Mouse (Mus musculus): ENCODE measurements around the gene Fam110a.

Fam110a gene

DNA sequence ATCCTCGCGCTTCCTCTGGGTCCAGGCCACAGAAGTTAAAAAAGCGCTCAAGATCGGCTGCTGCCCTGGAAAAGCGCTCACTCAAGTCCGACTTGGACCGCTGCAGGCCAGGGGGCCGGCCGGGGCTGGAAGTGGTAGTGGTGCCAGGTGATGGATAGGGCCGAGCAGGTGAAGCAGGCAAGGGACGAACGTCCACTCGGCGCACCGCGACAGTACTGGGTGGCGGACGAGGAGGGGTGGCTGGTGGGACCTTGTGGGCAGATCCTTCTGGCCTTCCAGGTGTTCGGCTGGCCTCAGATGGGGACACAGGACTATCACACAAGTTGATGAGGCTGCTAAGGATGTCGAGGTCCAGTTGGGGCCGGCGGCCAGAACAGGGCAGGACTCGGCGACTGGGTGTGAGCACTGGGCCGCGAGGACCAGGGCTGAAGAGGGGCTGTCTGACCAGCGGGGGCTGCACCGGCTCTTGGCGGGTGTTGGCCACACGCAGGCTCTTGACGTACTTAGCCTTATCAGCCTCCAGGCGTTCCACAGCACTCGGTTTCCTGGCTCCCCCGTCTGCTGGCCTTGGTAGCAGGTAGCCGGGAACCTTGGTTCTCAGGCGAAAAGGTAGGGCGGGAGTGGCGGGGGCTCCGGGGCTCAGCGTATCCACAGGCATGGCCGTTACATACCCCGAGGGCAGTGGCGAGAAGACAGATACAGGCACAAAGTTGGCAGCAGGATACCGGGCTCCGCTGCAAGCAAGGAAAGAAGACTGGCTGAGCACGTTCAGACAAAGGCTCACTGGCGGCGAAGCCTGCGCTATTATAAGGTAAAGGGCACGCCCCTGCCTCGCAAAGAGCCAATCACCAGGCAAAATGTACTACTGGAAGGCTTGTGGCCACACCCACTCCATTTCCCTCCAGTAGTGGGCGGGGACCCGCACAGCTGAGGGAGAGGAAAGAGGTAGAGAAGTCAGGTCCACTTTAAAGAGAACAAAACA lies 9.5 kb downstream of the Fam110a start:
- peak; percentile 55 for DNase-seq (ENCODE audit: low spot score)

DNA sequence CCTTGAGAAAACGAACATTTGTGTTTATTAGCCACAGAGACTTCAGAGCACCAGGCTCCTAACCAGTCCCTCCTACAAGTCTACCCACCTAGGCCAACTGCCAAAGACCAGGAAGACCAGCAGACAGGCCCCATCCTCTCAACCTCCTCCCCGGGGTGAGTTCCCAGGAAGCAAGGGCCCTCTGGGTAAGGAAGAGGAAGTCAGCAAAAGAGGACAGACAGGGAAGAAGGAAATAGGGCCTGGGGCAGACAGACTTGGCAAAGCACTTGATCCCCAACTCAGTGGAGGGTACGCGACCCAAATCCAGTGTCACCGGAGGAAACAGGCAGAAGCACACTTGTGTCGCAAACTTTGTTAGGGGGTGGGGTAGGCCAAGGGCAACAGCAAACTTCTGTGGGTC lies 10.6 kb downstream of the Fam110a start:
- no peak for DNase-seq (ENCODE audit: low spot score)

DNA sequence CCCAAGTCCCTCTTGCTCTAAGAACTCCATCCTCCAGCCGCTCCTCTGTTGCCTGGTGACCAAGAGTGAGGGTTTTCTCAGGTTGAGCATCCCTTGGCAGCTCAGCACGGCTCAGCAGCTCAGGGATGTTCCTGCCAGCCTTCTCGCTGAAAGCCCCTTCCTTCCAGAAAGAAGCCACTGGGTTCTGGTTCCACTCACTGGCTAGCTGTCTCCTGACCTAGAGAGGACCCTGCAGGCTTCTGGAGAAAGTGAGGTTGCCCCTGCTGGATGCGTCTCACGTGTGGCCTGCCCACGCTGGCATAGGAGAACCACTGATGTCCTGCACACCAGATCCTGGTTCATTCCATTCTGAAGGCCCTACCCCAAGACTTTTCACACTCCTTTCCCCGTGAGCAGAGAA lies 11.0 kb downstream of the Fam110a start:
- DNase-seq (ENCODE audit: low spot score): no peak

DNA sequence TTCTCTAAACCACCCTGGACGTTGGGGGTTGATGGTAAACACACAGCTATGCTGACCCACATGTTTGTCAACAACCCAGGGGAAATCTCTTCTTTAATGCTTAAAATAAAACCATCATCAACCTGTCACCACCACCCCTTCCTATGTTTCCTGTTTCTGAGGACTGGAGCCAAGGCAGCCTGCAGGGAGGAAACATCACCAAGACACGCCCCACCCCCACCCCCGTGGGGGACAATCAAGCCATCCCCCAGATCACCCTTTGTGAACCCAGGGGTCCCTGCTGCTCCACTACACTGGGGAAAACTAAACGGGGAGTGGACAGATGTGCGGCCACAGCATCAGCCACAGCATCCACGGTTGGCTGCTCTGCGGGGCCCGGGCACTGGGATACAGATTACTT lies 11.6 kb downstream of the Fam110a start:
- DNase-seq (ENCODE audit: low spot score): no peak

DNA sequence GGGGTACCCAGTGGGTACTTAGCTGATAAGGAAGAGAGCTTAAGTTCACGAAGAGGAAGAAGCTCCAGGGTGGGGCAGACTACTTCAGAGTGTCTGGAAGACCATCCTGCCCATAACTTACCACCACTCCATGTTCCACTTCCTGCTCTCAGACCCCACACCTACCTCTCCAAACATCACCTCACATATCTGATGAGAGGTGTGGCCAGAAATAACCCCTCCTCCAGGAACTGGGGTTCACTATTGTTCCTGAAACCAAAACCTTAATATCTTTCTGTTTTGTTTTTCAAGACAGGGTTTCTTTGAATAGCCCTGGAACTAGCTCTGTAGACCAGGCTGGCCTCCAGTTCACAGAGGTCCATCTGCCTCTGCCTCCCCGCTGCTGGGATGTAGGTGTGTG lies 12.2 kb downstream of the Fam110a start:
- DNase-seq (ENCODE audit: low spot score): no peak

DNA sequence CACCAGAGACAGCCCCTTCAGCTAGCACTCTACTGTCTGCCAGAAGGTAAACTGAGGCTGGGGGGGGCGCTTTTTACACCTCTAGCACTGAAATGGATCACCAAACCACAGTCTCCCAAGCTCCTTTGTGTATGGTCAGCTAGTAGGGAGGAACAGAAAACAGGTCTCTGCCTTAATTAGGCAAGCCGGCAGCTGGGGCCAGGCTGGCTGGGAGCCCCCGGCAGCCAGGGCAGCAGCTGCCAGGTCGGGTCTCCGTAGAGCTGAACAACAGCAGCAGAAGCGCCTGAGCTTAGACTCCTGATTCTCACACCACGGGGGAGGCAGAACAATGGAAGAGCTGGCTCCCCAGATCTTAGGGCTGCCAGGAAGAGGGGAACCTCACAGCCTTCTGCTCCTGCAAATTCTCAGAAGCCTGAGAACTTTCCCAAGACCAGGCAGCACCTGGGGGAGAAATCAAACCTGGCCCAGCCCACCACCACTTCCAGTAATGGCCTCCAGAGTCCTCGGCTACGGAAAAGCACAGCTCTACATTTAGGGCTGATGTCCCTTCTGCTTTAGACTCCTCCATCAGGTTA lies 12.8 kb downstream of the Fam110a start:
- DNase-seq (ENCODE audit: low spot score): no peak

DNA sequence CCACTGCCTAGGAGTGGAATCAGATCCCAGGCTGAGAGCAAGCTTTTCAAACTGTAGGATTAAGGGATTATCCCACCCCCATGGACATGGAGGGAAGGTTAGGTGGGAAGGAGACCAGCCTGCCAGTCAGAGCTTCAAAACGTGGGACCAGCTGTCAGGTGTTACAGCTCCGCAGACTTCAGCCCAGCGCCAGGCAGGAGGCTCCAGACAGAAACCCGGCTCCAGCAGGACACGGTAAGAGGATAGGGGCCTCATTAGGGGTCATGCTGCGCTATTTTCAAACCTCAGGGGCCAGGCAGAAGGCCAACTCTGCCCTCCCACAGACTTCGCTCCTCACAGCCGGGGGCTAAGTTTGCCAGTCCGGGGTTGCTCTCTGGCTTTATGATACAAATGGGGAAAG lies 16.0 kb downstream of the Fam110a start:
- DNase-seq (ENCODE audit: low spot score): no peak

DNA sequence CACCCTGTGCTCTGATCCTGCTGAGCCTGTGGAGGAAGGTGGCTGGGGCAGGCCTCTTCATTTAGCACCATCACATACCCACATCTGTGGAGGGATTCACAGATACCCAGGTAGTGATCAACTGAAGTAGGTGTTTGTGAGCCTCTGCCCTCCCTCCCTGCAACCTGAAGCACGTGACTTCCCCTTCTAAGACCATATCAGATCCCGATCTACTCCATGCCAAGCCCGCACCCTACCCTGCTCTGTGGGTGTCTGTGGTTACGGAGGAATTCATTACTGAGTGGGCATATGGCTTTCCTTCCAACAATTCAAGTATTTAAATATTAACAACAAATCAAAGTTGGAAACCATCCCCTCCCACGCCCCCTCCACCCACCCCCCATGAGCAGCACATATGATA lies 16.7 kb downstream of the Fam110a start:
- no peak for DNase-seq (ENCODE audit: low spot score)

DNA sequence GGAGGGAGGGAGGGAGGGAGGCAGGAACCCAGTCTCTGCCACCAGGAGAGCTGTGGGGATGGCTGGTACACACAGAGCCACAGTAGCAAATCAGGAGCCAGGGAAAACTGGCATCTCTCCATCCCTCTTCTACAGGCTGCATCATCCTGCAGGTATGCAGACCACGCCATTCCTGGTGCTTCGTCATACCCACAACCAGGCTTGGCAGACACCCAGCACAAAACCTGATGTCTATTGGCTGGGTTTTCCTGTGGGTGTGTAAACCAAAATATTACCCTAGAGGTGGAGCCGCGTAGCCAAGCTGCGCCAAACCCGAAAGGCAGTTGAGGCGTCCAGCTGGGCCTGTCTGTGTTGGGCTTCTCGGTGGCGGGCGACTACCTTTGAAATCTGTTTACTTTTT lies 17.5 kb downstream of the Fam110a start:
- DNase-seq (ENCODE audit: low spot score): peak; percentile 59

DNA sequence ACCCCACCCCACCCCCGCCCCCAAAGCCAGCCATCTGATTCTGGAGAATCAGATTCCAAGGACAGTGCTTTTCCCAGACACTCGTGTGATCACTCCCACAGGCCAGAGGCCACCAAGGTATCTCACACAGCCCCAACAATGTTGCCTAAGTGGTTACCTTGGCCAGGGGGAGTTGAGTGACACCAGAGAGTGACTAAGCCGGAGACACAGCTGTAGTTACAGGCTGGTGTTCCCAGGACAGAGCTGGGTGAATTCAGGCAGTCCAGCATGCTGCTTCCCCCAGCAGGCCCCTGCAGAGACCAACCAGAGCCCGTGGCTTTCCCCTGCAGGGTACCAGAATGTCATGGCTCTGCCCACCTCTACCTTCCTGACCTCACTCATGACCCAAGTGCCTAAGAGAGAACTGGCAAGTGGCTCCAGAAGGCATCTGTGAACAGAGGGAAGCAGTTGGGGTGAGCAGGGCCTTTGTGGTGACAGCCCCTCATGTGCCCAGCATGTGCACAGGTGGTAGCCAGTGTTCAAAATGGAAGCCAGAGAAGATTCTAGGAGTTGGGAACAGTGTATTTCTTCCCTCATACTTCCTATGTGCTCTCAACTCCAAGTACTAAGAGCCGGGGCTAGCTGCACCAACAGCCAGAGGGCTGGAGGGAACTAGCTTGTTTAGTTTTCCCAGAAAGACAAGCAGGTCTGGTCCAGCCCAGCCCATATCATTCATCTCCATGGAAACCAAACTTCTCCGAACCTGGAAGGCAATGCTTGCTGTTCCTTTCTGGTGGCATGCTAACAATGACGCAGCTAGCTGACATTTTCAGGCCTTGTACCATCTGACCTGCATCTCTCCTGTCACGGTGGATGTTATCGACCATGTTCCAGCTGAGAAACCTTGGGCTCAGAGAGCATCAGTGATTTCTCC lies 18.5 kb downstream of the Fam110a start:
- DNase-seq (ENCODE audit: low spot score): no peak

DNA sequence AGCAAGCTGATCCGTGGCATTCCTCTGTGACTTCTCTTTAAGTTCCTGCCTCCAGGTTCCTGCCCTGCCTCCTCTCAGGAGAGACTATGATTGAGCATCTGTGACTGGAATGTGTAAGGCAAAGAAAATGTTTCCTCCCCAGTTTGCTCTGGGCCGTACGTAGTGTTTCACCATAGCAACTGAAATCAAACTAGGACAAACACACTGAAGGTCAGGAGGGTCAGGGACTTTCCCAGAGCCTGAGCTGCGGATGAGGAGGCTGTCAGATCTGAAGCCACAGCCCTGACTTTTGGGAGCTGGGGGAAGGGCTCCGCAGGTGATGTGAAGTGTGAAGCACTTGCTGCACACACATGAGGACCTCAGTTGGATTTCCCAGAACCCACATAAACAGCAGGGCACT lies 20.7 kb downstream of the Fam110a start:
- no peak for DNase-seq (ENCODE audit: low spot score)

DNA sequence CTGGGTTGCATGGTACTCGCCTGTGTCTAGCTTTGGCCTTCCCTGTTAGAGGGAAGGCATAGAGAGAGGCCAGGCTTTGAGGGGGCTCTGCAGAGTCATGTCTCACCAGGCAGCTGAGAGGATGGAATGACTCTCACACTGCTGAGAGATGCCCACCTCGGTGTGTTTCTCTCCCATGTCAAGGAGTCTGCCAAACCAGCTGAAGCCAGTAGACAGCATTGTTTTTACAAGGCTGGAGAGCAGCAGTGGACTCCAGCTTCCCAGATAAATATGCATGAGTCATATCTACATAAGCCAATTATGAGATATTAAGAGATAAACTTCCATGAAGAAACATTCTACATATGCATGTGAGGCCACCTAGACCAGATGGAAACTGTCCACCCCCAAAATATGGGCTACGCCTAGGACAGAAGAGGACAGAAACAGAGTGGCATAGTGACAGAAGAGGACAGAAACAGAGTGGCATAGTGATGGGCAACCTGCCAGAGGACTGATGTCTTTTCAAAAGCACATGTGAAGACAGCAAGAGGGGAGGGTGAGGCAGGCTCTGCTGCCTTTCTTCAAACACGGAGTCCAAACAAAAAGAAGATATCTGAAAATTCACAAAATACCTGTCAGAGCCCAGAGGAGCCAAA lies 23.4 kb downstream of the Fam110a start:
- DNase-seq (ENCODE audit: low spot score): no peak

DNA sequence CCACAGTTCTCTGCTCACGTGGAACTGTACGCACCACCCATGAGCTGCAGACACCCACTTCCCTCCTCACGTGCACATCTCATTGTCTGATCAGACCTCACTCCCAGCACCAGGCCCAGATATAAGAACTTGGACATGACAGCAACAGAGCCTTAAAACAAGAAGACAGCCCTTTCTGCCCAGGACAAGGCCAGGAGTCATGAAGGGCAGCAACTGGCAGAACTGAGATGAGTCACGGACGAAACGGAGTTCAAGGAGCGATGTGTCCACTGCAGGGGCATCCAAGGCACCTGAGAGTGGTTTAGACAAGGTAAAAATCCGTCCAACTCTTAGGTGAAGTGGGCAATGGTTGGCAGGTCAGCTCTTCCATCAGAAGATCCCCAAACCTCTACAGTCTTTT lies 26.4 kb downstream of the Fam110a start:
- no peak for DNase-seq (ENCODE audit: low spot score)

DNA sequence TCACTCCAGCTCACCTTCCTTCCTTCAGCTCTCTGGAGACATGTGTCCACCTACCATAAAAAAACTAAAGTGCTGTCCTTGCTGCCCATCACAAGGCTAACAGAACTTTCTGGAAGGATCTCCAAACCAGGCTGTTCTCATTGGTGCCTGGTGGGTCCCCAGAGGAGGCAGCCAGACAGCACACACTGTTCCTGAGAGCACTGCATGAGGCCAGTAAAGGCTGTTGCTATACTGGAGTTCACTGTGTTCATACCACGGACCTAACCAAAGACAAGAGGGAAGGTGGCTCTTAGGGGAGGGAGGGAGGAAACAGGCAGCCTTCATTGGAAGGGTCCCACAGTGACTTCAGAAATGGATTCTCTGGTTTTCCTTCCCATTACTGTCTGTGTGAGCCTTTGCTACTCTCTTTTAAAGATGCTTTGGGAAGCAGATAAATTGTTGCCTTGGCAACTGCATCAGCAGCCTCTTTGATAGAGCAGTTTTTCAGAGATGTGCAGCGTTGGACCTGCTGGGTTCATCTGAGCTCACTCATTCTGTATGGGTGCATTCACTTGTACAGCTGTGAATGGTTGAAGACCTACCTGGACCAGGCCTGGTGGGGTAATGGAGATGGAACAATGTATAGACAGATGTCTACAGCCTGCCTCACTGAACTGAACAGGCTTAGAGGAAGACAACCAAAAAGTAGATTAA lies 30.8 kb downstream of the Fam110a start:
- DNase-seq (ENCODE audit: low spot score): no peak

DNA sequence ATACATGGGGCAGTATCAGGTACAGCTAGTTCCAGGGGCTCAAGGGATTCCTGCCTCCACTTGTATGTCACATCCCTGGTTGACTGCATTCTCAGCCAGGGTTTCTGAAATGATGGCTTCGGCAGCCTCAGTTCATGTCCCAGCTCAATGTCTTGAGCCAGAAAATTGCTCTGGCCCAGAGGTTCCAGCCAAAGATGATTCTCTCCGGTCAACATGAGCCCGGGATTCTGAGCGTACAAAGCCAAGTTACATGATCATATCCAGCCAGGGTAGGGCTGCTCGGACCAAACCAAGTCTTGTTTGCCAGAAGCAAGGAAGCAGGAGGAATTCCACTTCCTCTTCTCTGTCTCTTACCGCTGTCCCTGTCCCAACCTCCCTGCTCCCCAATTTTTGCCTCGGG lies 31.7 kb downstream of the Fam110a start:
- no peak for DNase-seq (ENCODE audit: low spot score)

DNA sequence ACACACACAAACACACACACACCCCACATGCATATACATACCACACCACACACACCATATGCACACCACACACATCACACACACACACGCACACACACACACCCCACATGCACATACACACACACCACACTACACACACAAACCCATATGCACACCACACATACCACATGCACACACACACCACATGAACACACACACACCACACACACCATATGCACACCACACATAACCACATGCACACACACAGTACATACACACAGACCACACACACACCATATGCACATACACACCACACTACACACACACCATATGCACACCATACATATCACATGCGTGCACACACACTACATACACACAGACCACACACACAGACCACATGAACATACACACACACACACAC lies 32.4 kb downstream of the Fam110a start:
- DNase-seq (ENCODE audit: low spot score): no peak

DNA sequence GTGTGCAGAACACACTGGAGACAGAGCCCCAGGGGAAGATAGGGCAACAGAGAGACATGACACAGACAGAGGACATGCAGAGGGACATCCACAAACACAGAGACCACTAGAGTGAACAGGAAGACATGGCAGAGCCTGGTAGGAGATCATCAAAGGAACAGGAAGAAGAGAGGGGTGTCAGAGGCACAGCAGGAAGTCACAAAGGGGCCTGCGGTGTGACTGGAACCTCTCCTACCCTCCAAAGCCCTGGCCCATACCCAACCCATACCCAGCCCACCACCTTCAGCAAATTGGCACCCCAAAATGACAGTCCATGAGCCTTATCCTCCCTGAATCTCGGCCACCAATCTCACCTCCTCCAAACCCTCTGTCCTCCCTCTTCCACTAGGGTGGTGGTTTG lies 35.9 kb downstream of the Fam110a start:
- no peak for DNase-seq (ENCODE audit: low spot score)

DNA sequence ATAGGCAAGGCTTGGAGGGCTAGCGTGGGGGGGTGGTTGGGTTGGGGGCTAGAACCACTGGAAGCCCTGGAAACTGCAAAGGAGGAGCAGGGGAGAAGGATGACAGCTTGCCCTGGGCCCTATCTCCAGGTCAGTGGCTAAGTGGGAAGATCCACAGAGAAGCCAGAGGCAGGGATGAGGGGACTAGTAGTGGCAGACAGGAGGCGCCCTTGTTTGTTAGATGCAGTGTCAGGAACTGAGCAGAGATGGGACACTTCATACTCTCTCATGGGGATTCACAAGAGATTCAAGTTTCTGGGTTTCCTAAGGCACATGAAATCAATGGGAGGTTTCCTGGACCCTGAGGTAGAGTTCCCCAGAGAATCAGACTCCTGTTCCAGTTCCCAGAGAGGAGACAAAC lies 38.8 kb downstream of the Fam110a start:
- no peak for DNase-seq (ENCODE audit: low spot score)

DNA sequence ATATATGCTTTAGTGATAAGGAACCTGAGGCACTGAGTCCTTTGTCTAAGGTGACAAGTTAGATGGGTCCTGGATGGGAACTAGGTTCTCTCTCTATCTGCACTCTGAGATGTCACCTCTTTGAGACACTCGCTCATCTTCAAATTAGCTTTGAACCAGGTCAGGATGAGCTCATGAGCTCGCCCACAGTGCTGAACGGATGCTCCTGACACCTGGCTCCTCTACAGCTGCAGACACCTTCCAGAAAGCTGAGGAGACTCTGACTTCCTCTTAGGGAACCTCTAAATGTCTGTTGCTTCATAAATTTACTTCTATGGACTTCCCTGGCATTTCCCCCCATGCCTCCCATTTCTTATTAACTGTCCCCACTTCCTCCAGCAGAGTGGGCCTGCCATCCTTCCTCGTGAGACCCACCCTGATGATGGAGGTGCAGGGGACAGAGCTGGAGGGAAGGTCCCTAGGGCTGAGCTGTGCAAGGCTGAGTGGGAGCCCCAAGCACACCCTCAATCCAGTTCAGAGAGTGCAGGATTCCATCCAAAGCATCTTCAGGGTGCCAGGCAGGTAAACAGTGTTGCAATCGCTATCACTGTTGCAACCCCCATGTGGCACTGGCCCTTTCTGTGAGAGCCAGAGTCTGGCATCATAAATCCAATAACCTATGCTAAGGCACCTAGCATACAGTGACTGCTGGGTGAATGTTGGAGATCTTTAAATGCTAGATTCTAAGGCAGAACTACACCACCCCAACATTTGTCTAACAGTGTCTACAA lies 40.2 kb downstream of the Fam110a start:
- DNase-seq (ENCODE audit: low spot score): no peak

DNA sequence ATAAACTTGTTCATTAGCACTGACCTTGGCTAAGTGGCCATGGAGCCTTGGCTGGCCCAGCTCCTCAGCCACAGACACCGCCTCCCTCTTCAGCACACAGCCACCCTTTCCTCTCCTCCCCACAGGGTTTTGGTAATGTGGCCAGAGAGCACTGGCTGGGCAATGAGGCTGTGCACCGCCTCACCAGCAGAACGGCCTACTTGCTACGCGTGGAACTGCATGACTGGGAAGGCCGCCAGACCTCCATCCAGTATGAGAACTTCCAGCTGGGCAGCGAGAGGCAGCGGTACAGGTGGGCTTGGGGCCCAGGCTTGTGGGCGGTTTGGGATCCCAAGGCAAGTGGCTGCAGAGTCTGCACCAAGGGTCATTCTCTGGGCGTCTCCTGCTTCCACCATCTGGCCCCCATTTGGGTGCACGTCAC lies 41.2 kb downstream of the Fam110a start:
- no peak for DNase-seq (ENCODE audit: low spot score)

DNA sequence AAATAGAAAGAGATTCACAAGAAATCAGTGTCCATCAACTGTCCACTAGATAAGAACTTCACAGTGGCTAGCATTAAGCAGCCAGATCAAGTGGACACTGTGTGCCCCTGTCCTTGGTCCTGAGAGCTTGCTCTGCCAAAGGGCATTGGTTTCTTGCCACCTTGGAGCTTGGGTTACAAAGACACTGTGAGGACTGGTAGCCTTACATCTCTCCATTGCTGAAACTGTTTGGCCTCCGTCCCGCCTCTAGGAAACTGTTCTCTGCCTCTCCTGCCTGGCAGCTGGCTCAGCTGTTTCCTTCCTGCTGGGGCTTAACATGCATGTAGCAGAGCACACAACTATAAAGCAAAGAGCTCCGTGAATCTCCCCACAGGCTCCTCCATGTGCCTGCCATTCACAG lies 42.1 kb downstream of the Fam110a start:
- DNase-seq (ENCODE audit: low spot score): no peak

All from left cerebral cortex, adult 11 months (tissue).